Mouse (Mus musculus): Measurements from ENCODE around the gene Spata31d1a. TPM values are rescaled to one million over a fixed set of nuclear protein-coding genes. Genes with fewer than 3 reads are reported as not detected.
"Not testable (repeated sequence)": the region's sequence is repeated elsewhere in the genome, so short reads cannot be mapped to it uniquely, and the experiment has no call there.

The Spata31d1a gene
- polyA plus RNA-seq, 1 experiment, result not detected

GRCm38 (mm10) chr13:59733936-59734335 is 23.8 kb upstream of the Spata31d1a start:
- TF ChIP-seq CTCF (IDR thresholded peaks at IDR 0.05; ENCODE audit: borderline replicate concordance, insufficient read depth, low read length) (no peak), POLR2A (IDR thresholded peaks at IDR 0.05; ENCODE audit: low read depth, low read length) (no peak)
- no peaks in the 10 kb centered on the region for H3K4me1 ChIP-seq (ENCODE audit: control insufficient read depth, insufficient read depth, low read length)
- no peak overlapping the region for H3K4me3 ChIP-seq (ENCODE audit: insufficient read depth, low read length)
- no peak overlapping the region for H3K27ac ChIP-seq (ENCODE audit: insufficient read depth, low read length)

GRCm38 (mm10) chr13:59731652-59732051 is 21.5 kb upstream of the Spata31d1a start, which contains the start of gene Spata31d1d:
Gene Spata31d1d, minus strand, starts transcription at chr13:59731752.
- H3K27ac ChIP-seq (ENCODE audit: insufficient read depth, low read length), result no peak within 1 kb of the TSS
- TF ChIP-seq POLR2A (IDR thresholded peaks at IDR 0.05; ENCODE audit: low read depth, low read length) (no peak), CTCF (IDR thresholded peaks at IDR 0.05; ENCODE audit: borderline replicate concordance, insufficient read depth, low read length) (no peak)
- H3K4me1 ChIP-seq (ENCODE audit: control insufficient read depth, insufficient read depth, low read length), result no peaks in the 10 kb centered on the region
- H3K4me3 ChIP-seq (ENCODE audit: insufficient read depth, low read length), result no peak within 1 kb of the TSS

- Histone ChIP-seq H3K4me1 (ENCODE audit: control insufficient read depth, insufficient read depth, low read length) (no peaks in the 10 kb centered on the region), H3K27ac (ENCODE audit: insufficient read depth, low read length) (no peak overlapping the region), H3K4me3 (ENCODE audit: insufficient read depth, low read length) (no peak overlapping the region)
- TF ChIP-seq CTCF (IDR thresholded peaks at IDR 0.05; ENCODE audit: borderline replicate concordance, insufficient read depth, low read length) (peak; percentile 83), POLR2A (IDR thresholded peaks at IDR 0.05; ENCODE audit: low read depth, low read length) (no peak)
These were observed 18.4 kb upstream of the Spata31d1a start for GRCm38 (mm10) chr13:59728378-59729093.

- H3K27ac ChIP-seq (ENCODE audit: insufficient read depth, low read length), result no peak overlapping the region
- TF ChIP-seq POLR2A (IDR thresholded peaks at IDR 0.05; ENCODE audit: low read depth, low read length) (no peak), CTCF (IDR thresholded peaks at IDR 0.05; ENCODE audit: borderline replicate concordance, insufficient read depth, low read length) (no peak)
- no peak overlapping the region for H3K4me3 ChIP-seq (ENCODE audit: insufficient read depth, low read length)
- H3K4me1 ChIP-seq (ENCODE audit: control insufficient read depth, insufficient read depth, low read length), result no peaks in the 10 kb centered on the region
These were observed 16.2 kb upstream of the Spata31d1a start for GRCm38 (mm10) chr13:59726139-59726867.

- not testable (repeated sequence) for H3K27ac ChIP-seq (ENCODE audit: insufficient read depth, low read length); H3K4me3 ChIP-seq (ENCODE audit: insufficient read depth, low read length); H3K4me1 ChIP-seq (ENCODE audit: control insufficient read depth, insufficient read depth, low read length)
These were observed 12.0 kb upstream of the Spata31d1a start for GRCm38 (mm10) chr13:59722089-59722488.

GRCm38 (mm10) chr13:59719475-59719874 is 9.3 kb upstream of the Spata31d1a start:
- no peaks in the 10 kb centered on the region for H3K4me1 ChIP-seq (ENCODE audit: control insufficient read depth, insufficient read depth, low read length)
- no peak overlapping the region for H3K27ac ChIP-seq (ENCODE audit: insufficient read depth, low read length)
- TF ChIP-seq POLR2A (IDR thresholded peaks at IDR 0.05; ENCODE audit: low read depth, low read length) (no peak), CTCF (IDR thresholded peaks at IDR 0.05; ENCODE audit: borderline replicate concordance, insufficient read depth, low read length) (no peak)
- H3K4me3 ChIP-seq (ENCODE audit: insufficient read depth, low read length), result no peak overlapping the region

DNA sequence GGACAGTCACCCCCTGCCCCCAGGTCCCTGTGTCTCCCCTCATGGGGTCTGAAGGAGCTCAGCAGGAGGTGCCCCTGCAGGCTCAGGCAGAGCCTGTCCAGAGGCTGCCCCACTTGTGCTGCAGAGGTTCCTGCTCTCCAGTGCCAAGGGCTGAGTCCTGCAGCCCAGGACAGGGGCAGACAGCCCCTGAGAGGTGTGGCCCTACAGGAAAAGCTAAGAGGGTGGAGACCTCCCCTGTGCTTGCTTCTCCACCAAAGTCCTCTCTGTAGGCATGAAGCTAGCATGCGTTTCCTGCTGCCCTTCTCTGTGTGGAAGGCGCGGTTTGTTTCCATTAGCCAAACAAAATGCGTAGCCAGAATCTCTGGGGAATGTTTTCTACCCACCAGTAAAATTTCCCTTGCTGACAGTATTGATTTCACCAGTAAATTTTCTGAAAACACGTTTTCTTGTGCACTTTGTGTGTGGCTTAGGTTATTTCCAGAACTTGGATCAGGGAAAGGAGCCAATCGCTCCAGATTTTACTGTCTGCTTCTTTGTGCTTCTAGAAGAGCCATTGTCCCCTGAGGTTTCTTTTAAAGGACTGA is 8.8 kb upstream of the Spata31d1a start:
- H3K4me3 ChIP-seq (ENCODE audit: insufficient read depth, low read length); H3K4me1 ChIP-seq (ENCODE audit: control insufficient read depth, insufficient read depth, low read length); H3K27ac ChIP-seq (ENCODE audit: insufficient read depth, low read length): not testable (repeated sequence)

DNA sequence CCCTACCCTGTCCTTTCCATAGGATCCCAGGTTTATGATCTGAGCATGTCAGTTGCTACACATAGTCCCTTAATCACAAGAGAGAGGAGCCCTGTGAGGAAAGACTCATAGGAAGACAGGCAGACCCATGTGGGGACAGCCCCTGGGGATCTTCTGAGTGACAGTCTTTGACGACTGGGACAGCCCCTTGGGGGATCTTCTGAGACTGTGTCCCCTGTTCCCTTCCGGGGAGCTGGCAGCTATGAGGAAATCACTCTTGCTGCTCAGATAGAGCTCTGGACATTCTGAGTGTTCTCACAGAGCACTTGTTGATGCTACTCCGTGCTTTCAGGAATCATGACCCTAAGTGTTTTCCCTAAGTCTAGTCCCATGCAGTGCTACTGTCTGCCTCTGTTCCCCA is 3.6 kb upstream of the Spata31d1a start:
- no peak for TF ChIP-seq CTCF (IDR thresholded peaks at IDR 0.05; ENCODE audit: borderline replicate concordance, insufficient read depth, low read length)
- TF ChIP-seq POLR2A (IDR thresholded peaks at IDR 0.05; ENCODE audit: low read depth, low read length), result no peak
- Histone ChIP-seq H3K4me3 (ENCODE audit: insufficient read depth, low read length) (no peak overlapping the region), H3K4me1 (ENCODE audit: control insufficient read depth, insufficient read depth, low read length) (no peaks in the 10 kb centered on the region), H3K27ac (ENCODE audit: insufficient read depth, low read length) (no peak overlapping the region)

- not testable (repeated sequence) for H3K4me3 ChIP-seq (ENCODE audit: insufficient read depth, low read length); H3K27ac ChIP-seq (ENCODE audit: insufficient read depth, low read length); H3K4me1 ChIP-seq (ENCODE audit: control insufficient read depth, insufficient read depth, low read length)
These were observed 1.9 kb upstream of the Spata31d1a start, which contains the start of gene Spata31d1b for GRCm38 (mm10) chr13:59711984-59712383. Gene Spata31d1b, plus strand, starts transcription at chr13:59712284.

- Histone ChIP-seq H3K4me1 (ENCODE audit: control insufficient read depth, insufficient read depth, low read length) (no peaks in the 10 kb centered on the region), H3K4me3 (ENCODE audit: insufficient read depth, low read length) (no peak overlapping the region), H3K27ac (ENCODE audit: insufficient read depth, low read length) (no peak overlapping the region)
- no peak for TF ChIP-seq CTCF (IDR thresholded peaks at IDR 0.05; ENCODE audit: borderline replicate concordance, insufficient read depth, low read length)
- TF ChIP-seq POLR2A (IDR thresholded peaks at IDR 0.05; ENCODE audit: low read depth, low read length), result no peak
These were observed 5.6 kb downstream of the Spata31d1a start for GRCm38 (mm10) chr13:59704562-59704961.
